Mouse (Mus musculus): ENCODE data around the gene Dixdc1. TPM values are rescaled to one million over a fixed set of nuclear protein-coding genes. Genes with fewer than 3 reads are reported as not detected.

Gene Dixdc1
- polyA plus RNA-seq, 1 experiment from 2014 or later, result 20.6 TPM

DNA sequence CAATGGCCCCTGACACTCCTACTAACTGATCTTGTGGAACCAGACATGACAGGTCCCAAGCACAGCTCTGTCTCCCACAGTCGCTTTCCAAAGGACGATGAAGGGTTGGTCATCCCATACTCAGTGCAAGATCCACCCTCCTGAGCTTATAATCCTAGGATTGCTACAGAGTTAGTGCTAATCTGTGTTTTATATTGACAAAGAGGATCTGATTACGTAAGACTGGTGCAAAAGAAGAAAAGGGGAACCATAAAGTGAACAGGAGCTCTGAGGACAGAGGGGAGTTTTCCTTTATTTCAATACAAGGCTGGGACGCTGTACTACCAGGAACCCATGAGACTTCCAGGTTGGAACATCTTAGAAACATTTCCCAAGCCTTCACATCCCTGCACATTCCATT is 28.0 kb downstream of the Dixdc1 start:
- 85% methylated on average over 4 of the region's 4 CpGs for WGBS
- H3K36me3 ChIP-seq, result peaks cover 9% of the 10 kb centered on the region
- H3K9me3 ChIP-seq (replicated peaks), result no peaks in the 10 kb centered on the region
- no peaks in the 10 kb centered on the region for H3K4me1 ChIP-seq
- no peaks in the 10 kb centered on the region for H3K27me3 ChIP-seq (ENCODE audit: low read depth, poor library complexity, severe bottlenecking)
- H3K27ac ChIP-seq (replicated peaks), result no peak overlapping the region
- no peak overlapping the region for H3K4me3 ChIP-seq
- no peak for DNase-seq (ENCODE audit: low spot score)

DNA sequence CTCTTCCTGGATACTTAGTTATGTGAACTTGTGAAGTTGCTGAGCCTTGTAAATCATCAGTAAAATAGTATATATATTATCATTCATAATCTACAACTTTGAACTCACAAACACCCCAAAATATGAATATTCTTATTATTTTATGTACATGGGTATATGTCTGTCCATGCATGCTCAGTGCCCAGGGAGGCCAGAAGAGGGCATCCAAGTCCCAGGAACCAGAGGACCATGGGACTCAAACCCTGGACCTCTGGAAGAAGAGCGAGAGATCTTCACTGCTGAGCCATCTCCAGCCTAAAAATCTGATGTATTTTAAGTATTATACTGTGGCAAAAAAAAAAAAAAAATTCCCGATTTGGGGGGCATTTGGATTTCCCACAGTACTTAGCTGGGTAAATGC is 30.2 kb downstream of the Dixdc1 start:
- WGBS, result 34% methylated on average over 2 of the region's 2 CpGs
- Histone ChIP-seq H3K4me1 (peaks cover 7% of the 10 kb centered on the region), H3K9me3 (replicated peaks) (no peaks in the 10 kb centered on the region), H3K36me3 (peaks cover 9% of the 10 kb centered on the region), H3K4me3 (no peak overlapping the region), H3K27me3 (ENCODE audit: low read depth, poor library complexity, severe bottlenecking) (no peaks in the 10 kb centered on the region), H3K27ac (replicated peaks) (no peak overlapping the region)
- peak; percentile 33 for DNase-seq (ENCODE audit: low spot score)

GRCm38 (mm10) chr9:50704907-50705306 is 34.4 kb downstream of the Dixdc1 start:
- no peak for DNase-seq (ENCODE audit: low spot score)
- Histone ChIP-seq H3K4me1 (peaks cover 7% of the 10 kb centered on the region), H3K4me3 (no peak overlapping the region), H3K9me3 (replicated peaks) (no peaks in the 10 kb centered on the region), H3K36me3 (peaks cover 11% of the 10 kb centered on the region), H3K27ac (replicated peaks) (no peak overlapping the region), H3K27me3 (ENCODE audit: low read depth, poor library complexity, severe bottlenecking) (peaks cover 25% of the 10 kb centered on the region)
- WGBS, result 50% methylated on average over 6 of the region's 6 CpGs

GRCm38 (mm10) chr9:50700921-50701691 is 38.2 kb downstream of the Dixdc1 start:
- WGBS, result 70% methylated on average over 11 of the region's 11 CpGs
- peaks cover 41% of the 10 kb centered on the region for H3K4me1 ChIP-seq
- DNase-seq (ENCODE audit: low spot score), result no peak
- H3K36me3 ChIP-seq, result peaks cover 11% of the 10 kb centered on the region
- no peak overlapping the region for H3K4me3 ChIP-seq
- H3K27ac ChIP-seq (replicated peaks), result no peak overlapping the region
- peaks cover 35% of the 10 kb centered on the region for H3K27me3 ChIP-seq (ENCODE audit: low read depth, poor library complexity, severe bottlenecking)
- H3K9me3 ChIP-seq (replicated peaks), result no peaks in the 10 kb centered on the region

GRCm38 (mm10) chr9:50698418-50699409 is 40.6 kb downstream of the Dixdc1 start:
- H3K4me3 ChIP-seq, result peak overlapping the region; percentile 72
- H3K9me3 ChIP-seq (replicated peaks), result no peaks in the 10 kb centered on the region
- DNase-seq (ENCODE audit: low spot score), result peak; percentile 58
- peak overlapping the region; percentile 79 for H3K27ac ChIP-seq (replicated peaks)
- H3K4me1 ChIP-seq, result peaks cover 44% of the 10 kb centered on the region
- H3K27me3 ChIP-seq (ENCODE audit: low read depth, poor library complexity, severe bottlenecking), result peaks cover 50% of the 10 kb centered on the region
- peaks cover 16% of the 10 kb centered on the region for H3K36me3 ChIP-seq
- under 1% methylated on average over 70 of the region's 70 CpGs for WGBS

GRCm38 (mm10) chr9:50697706-50698041 is 41.6 kb downstream of the Dixdc1 start:
- under 1% methylated on average over 12 of the region's 12 CpGs for WGBS
- peak overlapping the region; percentile 86 for H3K27ac ChIP-seq (replicated peaks)

GRCm38 (mm10) chr9:50696851-50697705 is 42.2 kb downstream of the Dixdc1 start:
- H3K4me3 ChIP-seq, result peak overlapping the region; percentile 72
- H3K9me3 ChIP-seq (replicated peaks), result no peaks in the 10 kb centered on the region
- peaks cover 14% of the 10 kb centered on the region for H3K36me3 ChIP-seq
- 27% methylated on average over 12 of the region's 12 CpGs for WGBS
- peaks cover 54% of the 10 kb centered on the region for H3K27me3 ChIP-seq (ENCODE audit: low read depth, poor library complexity, severe bottlenecking)
- peaks cover 60% of the 10 kb centered on the region for H3K4me1 ChIP-seq
- DNase-seq (ENCODE audit: low spot score), result peak; percentile 67
- peak overlapping the region; percentile 86 for H3K27ac ChIP-seq (replicated peaks)

More at GRCm38 (mm10) chr9:50697706-50698041, 41.6 kb downstream of the Dixdc1 start:
- H3K27me3 ChIP-seq (ENCODE audit: low read depth, poor library complexity, severe bottlenecking), result peaks cover 54% of the 10 kb centered on the region
- no peaks in the 10 kb centered on the region for H3K9me3 ChIP-seq (replicated peaks)
- H3K4me1 ChIP-seq, result peaks cover 54% of the 10 kb centered on the region
- peak; percentile 70 for DNase-seq (ENCODE audit: low spot score)
- H3K36me3 ChIP-seq, result peaks cover 14% of the 10 kb centered on the region
- H3K4me3 ChIP-seq, result peak overlapping the region; percentile 72

DNA sequence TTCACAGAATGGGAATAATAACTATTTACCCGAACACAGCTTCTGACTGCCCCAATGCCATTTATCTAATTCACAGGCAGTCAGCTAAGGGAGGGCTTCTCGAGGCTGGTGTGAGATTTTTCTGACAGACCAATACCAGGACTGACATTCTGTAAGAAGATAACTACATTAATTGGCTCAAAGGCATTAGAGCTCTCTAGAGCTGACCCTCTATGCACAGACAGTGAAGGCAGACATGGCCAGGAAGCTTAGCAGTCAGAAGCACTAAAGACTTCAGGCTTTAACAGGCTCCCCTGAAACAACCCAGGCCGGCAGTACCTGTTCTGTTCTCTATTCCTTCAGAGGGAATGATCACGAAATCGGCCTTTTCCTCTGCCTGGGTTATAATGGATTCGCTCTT is 44.2 kb downstream of the Dixdc1 start:
- H3K9me3 ChIP-seq (replicated peaks), result no peaks in the 10 kb centered on the region
- peaks cover 35% of the 10 kb centered on the region for H3K27me3 ChIP-seq (ENCODE audit: low read depth, poor library complexity, severe bottlenecking)
- WGBS, result 85% methylated on average over 6 of the region's 6 CpGs
- no peak for DNase-seq (ENCODE audit: low spot score)
- no peak overlapping the region for H3K27ac ChIP-seq (replicated peaks)
- H3K4me3 ChIP-seq, result no peak overlapping the region
- peaks cover 63% of the 10 kb centered on the region for H3K4me1 ChIP-seq
- H3K36me3 ChIP-seq, result peaks cover 6% of the 10 kb centered on the region; the same call in 1 of the 2 replicates

GRCm38 (mm10) chr9:50693631-50694030 is 45.7 kb downstream of the Dixdc1 start:
- WGBS, result 20% methylated on average over 10 of the region's 10 CpGs
- H3K27ac ChIP-seq (replicated peaks), result no peak overlapping the region
- H3K36me3 ChIP-seq, result peaks cover 14% of the 10 kb centered on the region

DNA sequence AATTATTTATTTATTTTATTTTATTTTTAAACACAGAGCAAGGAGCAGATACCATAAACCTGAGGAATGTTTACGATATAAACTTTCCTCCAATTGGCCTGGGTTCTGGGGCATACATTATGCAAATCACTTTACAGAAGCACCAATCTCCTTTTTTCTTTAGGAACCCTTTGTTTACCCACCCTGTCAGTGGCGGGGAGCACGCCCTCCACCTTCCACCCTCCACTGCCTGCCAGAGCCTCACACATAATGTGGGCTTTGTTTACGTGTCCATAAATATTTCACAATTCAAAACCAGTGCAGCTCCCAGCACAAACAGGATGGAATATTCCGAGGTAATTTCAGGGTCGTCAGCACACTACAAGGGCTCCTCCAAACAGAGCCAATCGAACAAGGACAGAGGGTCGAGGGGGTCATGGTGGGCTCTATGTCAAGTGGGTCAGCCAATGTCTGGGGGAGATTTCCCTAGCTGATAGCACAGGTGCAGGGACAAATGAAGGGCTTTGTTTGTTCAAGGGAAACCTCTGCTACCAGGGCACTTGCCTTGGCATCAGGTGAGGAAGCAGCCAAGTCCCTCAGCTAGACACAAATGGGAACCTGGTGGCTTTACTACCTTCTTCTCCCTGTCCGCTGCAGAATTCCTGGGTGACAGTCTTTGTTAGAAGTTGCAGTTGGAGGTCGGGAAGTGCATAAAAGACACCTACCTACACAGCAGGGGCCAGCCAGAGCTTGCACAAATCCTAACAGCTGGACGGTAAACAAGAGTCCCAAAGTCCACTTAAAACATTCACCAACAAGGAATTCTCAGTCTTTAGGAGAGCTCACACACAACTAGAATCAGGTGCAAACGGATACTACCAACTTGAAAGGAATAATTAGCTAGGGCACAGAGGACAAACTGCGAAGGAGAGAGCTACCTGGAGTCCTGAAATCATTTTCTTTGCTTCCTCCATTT is 46.4 kb downstream of the Dixdc1 start:
- H3K4me1 ChIP-seq, result peaks cover 46% of the 10 kb centered on the region
- 19% methylated on average over 13 of the region's 13 CpGs for WGBS
- peak overlapping the region; percentile 30; the same call in 1 of the 2 replicates for H3K4me3 ChIP-seq
- H3K9me3 ChIP-seq (replicated peaks), result no peaks in the 10 kb centered on the region
- peak; percentile 31 for DNase-seq (ENCODE audit: low spot score)
- H3K36me3 ChIP-seq, result peaks cover 18% of the 10 kb centered on the region
- H3K27ac ChIP-seq (replicated peaks), result peak overlapping the region; percentile 74
- H3K27me3 ChIP-seq (ENCODE audit: low read depth, poor library complexity, severe bottlenecking), result peaks cover 22% of the 10 kb centered on the region

More at GRCm38 (mm10) chr9:50693631-50694030, 45.7 kb downstream of the Dixdc1 start:
- peak; percentile 41 for DNase-seq (ENCODE audit: low spot score)
- H3K27me3 ChIP-seq (ENCODE audit: low read depth, poor library complexity, severe bottlenecking), result peaks cover 22% of the 10 kb centered on the region
- no peaks in the 10 kb centered on the region for H3K9me3 ChIP-seq (replicated peaks)
- peaks cover 53% of the 10 kb centered on the region for H3K4me1 ChIP-seq
- H3K4me3 ChIP-seq, result no peak overlapping the region

DNA sequence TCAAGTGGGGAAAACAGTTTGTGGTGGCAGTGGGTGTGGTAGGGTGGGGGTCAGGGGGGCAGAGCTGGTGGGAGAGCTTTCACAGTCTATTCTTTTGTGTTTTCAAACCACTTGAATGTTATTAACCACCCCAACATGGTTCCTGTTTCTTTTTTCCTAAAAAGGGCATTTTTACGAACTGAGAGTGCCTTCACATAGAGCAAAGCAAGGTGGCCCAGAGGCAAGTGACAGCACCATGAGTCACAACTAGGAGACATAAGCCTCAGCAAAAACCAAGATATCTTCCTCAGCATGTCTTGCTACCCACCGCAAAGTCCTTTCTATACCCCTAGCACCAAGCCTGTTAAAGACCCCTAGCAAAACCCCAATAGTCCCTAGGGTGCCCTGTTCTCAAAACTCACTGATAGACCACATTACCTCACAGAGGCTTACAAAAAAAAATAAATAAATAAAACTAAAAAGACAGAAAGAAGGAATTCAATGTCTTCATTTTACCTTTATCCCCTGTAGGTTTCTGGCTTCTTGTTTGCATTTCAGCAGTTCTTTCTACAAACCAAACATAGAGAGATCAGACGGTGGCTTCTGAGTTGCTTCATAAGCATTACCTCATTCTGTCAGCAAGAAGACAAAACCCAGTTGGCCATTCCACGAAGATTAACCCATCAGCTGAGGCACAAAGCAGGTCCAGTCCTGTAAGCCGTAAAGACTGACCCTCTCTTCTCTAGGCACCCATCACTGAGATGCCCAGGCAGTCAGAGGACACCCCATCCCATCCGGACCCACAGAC is 52.3 kb downstream of the Dixdc1 start:
- H3K27me3 ChIP-seq (ENCODE audit: low read depth, poor library complexity, severe bottlenecking), result no peaks in the 10 kb centered on the region
- WGBS, result 85% methylated on average over 6 of the region's 6 CpGs
- H3K36me3 ChIP-seq, result peaks cover 42% of the 10 kb centered on the region
- no peak for DNase-seq (ENCODE audit: low spot score)
- no peaks in the 10 kb centered on the region for H3K9me3 ChIP-seq (replicated peaks)
- H3K4me3 ChIP-seq, result no peak overlapping the region
- peaks cover 6% of the 10 kb centered on the region for H3K4me1 ChIP-seq
- no peak overlapping the region for H3K27ac ChIP-seq (replicated peaks)
